Mouse (Mus musculus): ENCODE results near the gene Trim72. TPM values are rescaled to one million over a fixed set of nuclear protein-coding genes. Genes with fewer than 3 reads are reported as not detected.
"Not testable (repeated sequence)": the region's sequence is repeated elsewhere in the genome, so short reads cannot be mapped to it uniquely, and the experiment has no call there.

Trim72 gene
- polyA plus RNA-seq, 1 experiment from 2014 or later: not detected

DNA sequence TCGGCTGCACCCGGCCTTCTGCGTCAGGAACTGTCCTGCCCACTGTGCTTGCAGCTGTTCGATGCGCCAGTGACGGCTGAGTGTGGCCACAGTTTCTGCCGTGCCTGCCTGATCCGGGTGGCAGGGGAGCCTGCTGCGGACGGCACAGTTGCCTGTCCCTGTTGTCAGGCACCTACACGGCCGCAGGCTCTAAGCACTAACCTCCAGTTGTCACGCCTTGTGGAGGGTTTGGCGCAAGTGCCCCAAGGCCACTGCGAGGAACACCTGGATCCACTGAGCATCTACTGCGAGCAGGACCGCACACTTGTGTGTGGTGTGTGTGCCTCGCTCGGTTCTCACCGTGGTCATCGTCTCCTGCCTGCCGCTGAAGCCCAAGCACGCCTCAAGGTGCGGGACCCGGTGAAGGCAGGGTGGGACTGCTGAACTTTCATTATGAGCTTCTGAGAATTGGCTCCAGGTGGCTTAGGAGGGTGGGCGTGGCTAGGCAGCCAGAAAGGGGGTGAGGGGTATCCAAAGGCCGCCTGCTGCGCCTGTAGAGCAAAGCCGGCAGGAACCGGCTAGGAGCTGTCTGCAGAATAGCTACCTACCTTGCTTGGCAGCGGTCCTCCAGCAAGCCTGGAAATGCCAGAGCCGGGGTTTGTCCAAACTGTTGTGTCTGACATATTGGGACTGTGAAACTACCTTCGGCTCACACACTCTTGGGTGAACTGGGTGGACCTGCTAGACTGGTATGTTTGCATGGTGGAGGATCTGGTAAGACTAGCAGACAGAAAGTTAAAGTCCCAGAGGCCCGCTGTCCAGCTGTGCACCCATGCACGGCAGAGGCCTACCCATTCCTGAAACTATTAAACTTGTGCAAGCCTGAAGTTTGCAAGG is 976 bp downstream of the Trim72 start:
- Histone ChIP-seq H3K36me3 (ENCODE audit: control insufficient read depth, insufficient read depth, low read length) (no peaks in the 10 kb centered on the region), H3K9ac (ENCODE audit: low read length) (no peak overlapping the region), H3K4me3 (ENCODE audit: low read depth, low read length) (no peak overlapping the region), H3K4me1 (ENCODE audit: control insufficient read depth, insufficient read depth, low read length) (no peaks in the 10 kb centered on the region), H3K27ac (ENCODE audit: low read depth, low read length) (no peak overlapping the region), H3K4me2 (ENCODE audit: low read length) (0 out of 2 replicates have a peak overlapping the region, but pooled peaks have one; percentile 2), H3K27me3 (replicated peaks; ENCODE audit: control insufficient read depth, insufficient read depth, low read length) (no peaks in the 10 kb centered on the region), H3K9me3 (replicated peaks; ENCODE audit: control insufficient read depth, low read length) (no peaks in the 10 kb centered on the region)
- ATAC-seq (no peak), DNase-seq (ENCODE audit: low spot score) (no peak)
- 22% methylated on average over 35 of the region's 35 CpGs for WGBS

DNA sequence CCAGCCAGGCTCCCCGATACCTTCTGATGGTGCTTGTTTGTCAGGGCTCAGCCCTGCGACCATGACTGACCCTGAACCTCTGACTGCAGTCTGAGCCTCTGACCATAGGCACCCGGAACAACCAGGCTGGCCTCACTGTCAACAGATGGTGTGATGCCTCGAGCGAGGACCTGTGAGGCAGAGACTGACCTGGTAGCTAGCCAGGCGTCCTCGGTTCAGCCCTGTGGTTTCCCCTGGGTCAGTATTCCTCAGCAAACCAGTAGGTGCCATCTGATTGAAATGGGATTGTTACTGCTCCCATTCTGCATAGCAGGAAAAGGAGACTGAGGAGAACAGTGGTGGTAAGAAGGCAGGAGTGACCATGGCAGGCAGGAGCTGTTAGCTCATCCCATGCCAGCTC is 2.4 kb downstream of the Trim72 start:
- no peak for ATAC-seq
- DNase-seq (ENCODE audit: low spot score): no peak
- H3K9ac ChIP-seq (ENCODE audit: low read length): no peak overlapping the region
- WGBS: 90% methylated on average over 7 of the region's 7 CpGs
- H3K27ac ChIP-seq (ENCODE audit: low read depth, low read length): no peak overlapping the region
- H3K9me3 ChIP-seq (replicated peaks; ENCODE audit: control insufficient read depth, low read length): no peaks in the 10 kb centered on the region
- no peaks in the 10 kb centered on the region for H3K4me1 ChIP-seq (ENCODE audit: control insufficient read depth, insufficient read depth, low read length)
- no peaks in the 10 kb centered on the region for H3K27me3 ChIP-seq (replicated peaks; ENCODE audit: control insufficient read depth, insufficient read depth, low read length)
- no peak overlapping the region for H3K4me3 ChIP-seq (ENCODE audit: low read depth, low read length)
- H3K4me2 ChIP-seq (ENCODE audit: low read length): no peak overlapping the region
- no peaks in the 10 kb centered on the region for H3K36me3 ChIP-seq (ENCODE audit: control insufficient read depth, insufficient read depth, low read length)

DNA sequence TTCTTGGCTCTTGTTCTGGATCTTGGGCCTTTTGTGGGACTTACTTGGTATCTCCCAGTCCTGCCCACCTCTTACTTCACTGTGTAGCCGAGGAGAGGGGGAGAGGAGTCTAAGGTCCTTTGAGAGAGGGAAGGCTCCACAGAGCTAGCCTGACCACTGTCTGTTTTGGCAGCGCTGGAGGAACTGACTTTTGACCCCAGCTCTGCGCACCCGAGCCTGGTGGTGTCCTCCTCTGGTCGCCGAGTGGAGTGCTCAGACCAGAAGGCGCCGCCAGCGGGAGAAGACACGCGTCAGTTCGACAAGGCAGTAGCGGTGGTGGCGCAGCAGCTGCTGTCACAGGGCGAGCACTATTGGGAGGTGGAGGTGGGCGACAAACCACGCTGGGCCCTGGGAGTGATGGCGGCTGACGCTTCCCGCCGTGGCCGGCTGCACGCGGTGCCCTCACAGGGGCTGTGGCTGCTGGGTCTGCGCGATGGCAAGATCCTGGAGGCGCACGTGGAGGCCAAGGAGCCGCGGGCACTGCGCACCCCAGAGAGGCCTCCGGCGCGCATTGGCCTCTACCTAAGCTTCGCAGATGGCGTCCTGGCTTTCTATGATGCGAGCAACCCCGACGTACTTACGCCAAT is 6.1 kb downstream of the Trim72 start:
- WGBS: 64% methylated on average over 40 of the region's 40 CpGs
- H3K9me3 ChIP-seq (replicated peaks; ENCODE audit: control insufficient read depth, low read length): no peaks in the 10 kb centered on the region
- H3K9ac ChIP-seq (ENCODE audit: low read length): no peak overlapping the region
- no peak overlapping the region for H3K27ac ChIP-seq (ENCODE audit: low read depth, low read length)
- H3K4me1 ChIP-seq (ENCODE audit: control insufficient read depth, insufficient read depth, low read length): no peaks in the 10 kb centered on the region
- DNase-seq (ENCODE audit: low spot score) (no peak), ATAC-seq (no peak)
- no peaks in the 10 kb centered on the region for H3K36me3 ChIP-seq (ENCODE audit: control insufficient read depth, insufficient read depth, low read length)
- no peak overlapping the region for H3K4me3 ChIP-seq (ENCODE audit: low read depth, low read length)
- no peak overlapping the region for H3K4me2 ChIP-seq (ENCODE audit: low read length)
- H3K27me3 ChIP-seq (replicated peaks; ENCODE audit: control insufficient read depth, insufficient read depth, low read length): no peaks in the 10 kb centered on the region

DNA sequence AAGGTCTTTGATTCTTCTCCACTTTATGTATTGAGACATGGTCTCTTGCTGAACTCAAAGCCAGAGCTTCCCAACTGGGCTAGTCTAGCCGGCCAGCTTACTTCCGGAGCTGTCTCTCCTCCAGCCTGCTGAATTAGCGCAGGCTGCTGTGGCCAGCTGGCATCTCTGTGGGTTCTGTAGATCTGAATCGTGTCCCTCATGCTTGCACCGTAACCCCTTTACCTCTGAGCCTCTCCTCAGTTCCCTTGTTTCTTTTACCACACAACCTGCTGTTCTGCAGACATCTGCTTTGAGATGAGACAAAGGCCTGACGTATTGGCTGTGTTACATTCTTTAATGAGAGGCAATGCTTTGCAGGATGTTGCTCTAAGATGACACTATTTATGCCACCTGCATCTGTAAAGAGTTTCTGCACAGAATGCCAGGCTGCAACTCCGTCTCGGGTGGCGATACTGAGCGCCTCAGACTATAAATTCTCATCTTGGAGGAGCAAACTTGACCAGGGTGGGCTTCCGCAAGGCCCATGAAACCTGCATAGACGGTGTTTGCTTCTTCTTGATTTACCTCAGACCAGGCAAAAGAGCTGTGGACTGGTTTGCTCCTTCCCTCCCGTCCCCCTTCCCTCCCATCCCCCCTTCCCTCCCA is 8.5 kb downstream of the Trim72 start:
- Histone ChIP-seq H3K9ac (ENCODE audit: low read length) (no peak overlapping the region), H3K36me3 (ENCODE audit: control insufficient read depth, insufficient read depth, low read length) (no peaks in the 10 kb centered on the region), H3K27me3 (replicated peaks; ENCODE audit: control insufficient read depth, insufficient read depth, low read length) (no peaks in the 10 kb centered on the region), H3K9me3 (replicated peaks; ENCODE audit: control insufficient read depth, low read length) (no peaks in the 10 kb centered on the region), H3K27ac (ENCODE audit: low read depth, low read length) (no peak overlapping the region), H3K4me1 (ENCODE audit: control insufficient read depth, insufficient read depth, low read length) (no peaks in the 10 kb centered on the region), H3K4me2 (ENCODE audit: low read length) (no peak overlapping the region), H3K4me3 (ENCODE audit: low read depth, low read length) (no peak overlapping the region)
- ATAC-seq: no peak
- 75% methylated on average over 13 of the region's 13 CpGs for WGBS
- DNase-seq (ENCODE audit: low spot score): no peak

DNA sequence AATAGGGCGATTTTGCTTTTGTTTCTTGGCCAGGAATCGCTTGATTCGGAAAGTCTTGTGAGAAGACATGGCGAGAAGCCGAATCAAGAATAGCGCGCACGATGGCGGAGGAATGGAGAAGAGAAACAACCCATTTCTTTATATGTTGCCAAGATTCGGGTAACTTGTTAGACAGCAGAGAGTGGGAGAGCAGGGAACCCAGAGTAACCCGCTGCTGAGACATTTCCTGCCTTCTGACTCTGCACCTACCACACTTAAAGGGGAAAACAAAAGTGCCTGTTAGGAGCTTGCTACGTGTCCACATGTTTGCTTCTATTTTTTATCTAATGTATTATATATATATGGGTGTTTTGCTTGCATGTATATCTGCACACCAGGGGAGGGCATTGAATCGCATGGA is 9.4 kb downstream of the Trim72 start:
- ATAC-seq (no peak), DNase-seq (ENCODE audit: low spot score) (no peak)
- no peak overlapping the region for H3K4me3 ChIP-seq (ENCODE audit: low read depth, low read length)
- H3K27me3 ChIP-seq (replicated peaks; ENCODE audit: control insufficient read depth, insufficient read depth, low read length): no peaks in the 10 kb centered on the region
- 94% methylated on average over 13 of the region's 13 CpGs for WGBS
- no peaks in the 10 kb centered on the region for H3K4me1 ChIP-seq (ENCODE audit: control insufficient read depth, insufficient read depth, low read length)
- H3K36me3 ChIP-seq (ENCODE audit: control insufficient read depth, insufficient read depth, low read length): no peaks in the 10 kb centered on the region
- no peak overlapping the region for H3K27ac ChIP-seq (ENCODE audit: low read depth, low read length)
- no peaks in the 10 kb centered on the region for H3K9me3 ChIP-seq (replicated peaks; ENCODE audit: control insufficient read depth, low read length)
- H3K9ac ChIP-seq (ENCODE audit: low read length): no peak overlapping the region
- no peak overlapping the region for H3K4me2 ChIP-seq (ENCODE audit: low read length)

DNA sequence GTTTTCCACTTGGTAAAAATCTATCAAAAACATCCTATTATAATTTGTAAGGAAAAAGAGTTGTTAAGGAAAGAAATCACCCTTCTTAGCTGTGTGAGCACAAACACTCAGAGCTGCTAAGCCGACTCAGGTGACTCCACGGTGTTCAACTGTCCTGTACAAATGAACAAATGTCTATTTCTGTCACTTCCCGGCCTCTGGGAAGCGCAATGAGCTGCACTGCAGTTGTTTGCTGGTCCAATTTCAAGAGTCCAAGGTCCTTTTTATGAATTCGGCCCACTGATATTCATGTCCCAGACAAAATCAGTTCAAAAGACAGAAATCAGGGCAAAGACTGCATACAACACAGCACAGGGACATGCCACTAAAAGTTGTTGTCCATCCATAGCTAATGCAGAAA is 12.4 kb downstream of the Trim72 start:
- not testable (repeated sequence) for H3K27ac ChIP-seq (ENCODE audit: low read depth, low read length); ATAC-seq; H3K36me3 ChIP-seq (ENCODE audit: control insufficient read depth, insufficient read depth, low read length); DNase-seq (ENCODE audit: low spot score); H3K4me1 ChIP-seq (ENCODE audit: control insufficient read depth, insufficient read depth, low read length); H3K4me3 ChIP-seq (ENCODE audit: low read depth, low read length); H3K9me3 ChIP-seq (replicated peaks; ENCODE audit: control insufficient read depth, low read length); H3K9ac ChIP-seq (ENCODE audit: low read length); H3K4me2 ChIP-seq (ENCODE audit: low read length); H3K27me3 ChIP-seq (replicated peaks; ENCODE audit: control insufficient read depth, insufficient read depth, low read length)
- WGBS: 87% methylated on average over 5 of the region's 5 CpGs

DNA sequence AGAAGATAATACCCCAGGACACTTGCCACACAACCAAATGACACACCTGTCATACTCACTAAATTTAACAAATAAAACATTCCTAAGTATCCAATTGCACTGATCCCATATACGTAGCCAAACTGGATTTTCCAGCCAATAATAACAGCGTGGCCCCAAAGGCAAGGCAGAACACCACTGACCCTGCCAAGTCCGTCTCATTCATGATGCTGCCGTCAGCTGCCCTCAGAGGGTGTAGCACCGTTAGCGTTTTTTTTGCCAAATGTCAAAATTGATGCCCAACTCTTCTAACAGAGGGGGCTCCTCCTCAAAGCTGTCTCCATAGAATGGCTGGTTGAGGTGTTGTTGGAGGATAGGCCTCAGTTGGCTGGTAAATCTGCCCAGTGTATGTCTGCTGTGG is 12.9 kb downstream of the Trim72 start:
- Histone ChIP-seq H3K4me3 (ENCODE audit: low read depth, low read length) (no peak overlapping the region), H3K4me1 (ENCODE audit: control insufficient read depth, insufficient read depth, low read length) (no peaks in the 10 kb centered on the region), H3K9me3 (replicated peaks; ENCODE audit: control insufficient read depth, low read length) (no peaks in the 10 kb centered on the region), H3K36me3 (ENCODE audit: control insufficient read depth, insufficient read depth, low read length) (no peaks in the 10 kb centered on the region), H3K9ac (ENCODE audit: low read length) (no peak overlapping the region), H3K4me2 (ENCODE audit: low read length) (no peak overlapping the region), H3K27me3 (replicated peaks; ENCODE audit: control insufficient read depth, insufficient read depth, low read length) (no peaks in the 10 kb centered on the region), H3K27ac (ENCODE audit: low read depth, low read length) (no peak overlapping the region)
- WGBS: 89% methylated on average over 6 of the region's 6 CpGs
- DNase-seq (ENCODE audit: low spot score) (no peak), ATAC-seq (no peak)

DNA sequence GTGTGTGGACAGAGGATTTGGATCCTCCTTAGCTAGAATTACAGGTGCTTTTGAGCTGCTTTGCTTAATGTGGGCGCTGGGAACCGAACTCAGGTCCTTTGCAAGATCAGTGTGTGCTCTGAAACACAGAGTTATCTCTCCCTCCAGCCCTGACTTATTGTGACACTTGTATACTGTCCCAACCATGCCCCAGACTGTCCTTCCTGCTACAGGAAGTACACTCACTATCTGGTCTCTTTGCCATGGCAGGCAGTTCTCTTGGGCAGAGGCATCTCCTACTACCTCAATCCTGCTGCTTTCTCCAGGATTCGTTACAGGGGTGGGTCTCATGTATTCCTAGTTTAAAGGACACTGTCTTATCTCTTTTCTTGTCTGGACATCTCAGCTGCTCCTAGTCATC is 14.5 kb downstream of the Trim72 start:
- no peaks in the 10 kb centered on the region for H3K27me3 ChIP-seq (replicated peaks; ENCODE audit: control insufficient read depth, insufficient read depth, low read length)
- no peak for ATAC-seq
- WGBS: 81% methylated on average over 3 of the region's 3 CpGs
- no peaks in the 10 kb centered on the region for H3K9me3 ChIP-seq (replicated peaks; ENCODE audit: control insufficient read depth, low read length)
- no peaks in the 10 kb centered on the region for H3K36me3 ChIP-seq (ENCODE audit: control insufficient read depth, insufficient read depth, low read length)
- no peak overlapping the region for H3K4me2 ChIP-seq (ENCODE audit: low read length)
- DNase-seq (ENCODE audit: low spot score): no peak
- no peak overlapping the region for H3K9ac ChIP-seq (ENCODE audit: low read length)
- H3K4me3 ChIP-seq (ENCODE audit: low read depth, low read length): no peak overlapping the region
- no peaks in the 10 kb centered on the region for H3K4me1 ChIP-seq (ENCODE audit: control insufficient read depth, insufficient read depth, low read length)
- H3K27ac ChIP-seq (ENCODE audit: low read depth, low read length): no peak overlapping the region

DNA sequence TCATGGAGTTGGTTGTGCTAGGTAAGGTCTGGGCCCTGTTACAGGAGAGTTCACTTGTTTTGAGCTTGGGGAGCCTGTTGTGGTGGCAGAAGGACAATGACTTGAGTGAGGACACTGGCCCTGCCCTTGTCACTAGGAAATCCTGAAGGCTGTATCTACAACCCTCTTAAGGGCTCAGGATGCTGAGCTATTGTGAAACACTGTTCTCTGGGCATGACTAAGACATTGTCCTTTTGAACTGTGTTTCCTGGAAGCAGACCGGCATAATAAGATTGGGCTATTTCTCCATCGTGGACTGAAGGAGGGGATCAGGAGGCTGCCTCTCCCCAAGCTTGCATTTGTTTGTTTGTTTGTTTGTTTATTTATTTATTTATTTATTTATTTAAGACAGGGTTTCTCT is 15.4 kb downstream of the Trim72 start:
- H3K36me3 ChIP-seq (ENCODE audit: control insufficient read depth, insufficient read depth, low read length): no peaks in the 10 kb centered on the region
- H3K4me1 ChIP-seq (ENCODE audit: control insufficient read depth, insufficient read depth, low read length): no peaks in the 10 kb centered on the region
- no peaks in the 10 kb centered on the region for H3K27me3 ChIP-seq (replicated peaks; ENCODE audit: control insufficient read depth, insufficient read depth, low read length)
- no peak overlapping the region for H3K4me3 ChIP-seq (ENCODE audit: low read depth, low read length)
- WGBS: 85% methylated on average over 2 of the region's 2 CpGs
- H3K9me3 ChIP-seq (replicated peaks; ENCODE audit: control insufficient read depth, low read length): no peaks in the 10 kb centered on the region
- H3K9ac ChIP-seq (ENCODE audit: low read length): no peak overlapping the region
- no peak for DNase-seq (ENCODE audit: low spot score)
- ATAC-seq: no peak
- no peak overlapping the region for H3K27ac ChIP-seq (ENCODE audit: low read depth, low read length)
- no peak overlapping the region for H3K4me2 ChIP-seq (ENCODE audit: low read length)

Measured in forebrain, embryonic 14.5 days (tissue).